Mouse (Mus musculus) G1E-ER4 (cell line): Measurements from ENCODE around the gene Zfp273. TPM values are rescaled to one million over a fixed set of nuclear protein-coding genes. Genes with fewer than 3 reads are reported as not detected.

ENCODE experiments used
- GATA1 ChIP-seq: IDR thresholded peaks from one replicate; pipeline ENCODE4 v1.8.0; 2012; ENCODE audit warnings: low read length, inconsistent platforms
- polyA plus RNA-seq: library from polyadenylated mRNA; stranded (reverse); fragments of >175 nt; gene quantifications from 2 replicates; pipeline ENCODE4 v1.2.3, GENCODE M21; 2012

Gene Zfp273
- polyA plus RNA-seq, result 0.03 and 0.11 TPM in 2 replicates

DNA sequence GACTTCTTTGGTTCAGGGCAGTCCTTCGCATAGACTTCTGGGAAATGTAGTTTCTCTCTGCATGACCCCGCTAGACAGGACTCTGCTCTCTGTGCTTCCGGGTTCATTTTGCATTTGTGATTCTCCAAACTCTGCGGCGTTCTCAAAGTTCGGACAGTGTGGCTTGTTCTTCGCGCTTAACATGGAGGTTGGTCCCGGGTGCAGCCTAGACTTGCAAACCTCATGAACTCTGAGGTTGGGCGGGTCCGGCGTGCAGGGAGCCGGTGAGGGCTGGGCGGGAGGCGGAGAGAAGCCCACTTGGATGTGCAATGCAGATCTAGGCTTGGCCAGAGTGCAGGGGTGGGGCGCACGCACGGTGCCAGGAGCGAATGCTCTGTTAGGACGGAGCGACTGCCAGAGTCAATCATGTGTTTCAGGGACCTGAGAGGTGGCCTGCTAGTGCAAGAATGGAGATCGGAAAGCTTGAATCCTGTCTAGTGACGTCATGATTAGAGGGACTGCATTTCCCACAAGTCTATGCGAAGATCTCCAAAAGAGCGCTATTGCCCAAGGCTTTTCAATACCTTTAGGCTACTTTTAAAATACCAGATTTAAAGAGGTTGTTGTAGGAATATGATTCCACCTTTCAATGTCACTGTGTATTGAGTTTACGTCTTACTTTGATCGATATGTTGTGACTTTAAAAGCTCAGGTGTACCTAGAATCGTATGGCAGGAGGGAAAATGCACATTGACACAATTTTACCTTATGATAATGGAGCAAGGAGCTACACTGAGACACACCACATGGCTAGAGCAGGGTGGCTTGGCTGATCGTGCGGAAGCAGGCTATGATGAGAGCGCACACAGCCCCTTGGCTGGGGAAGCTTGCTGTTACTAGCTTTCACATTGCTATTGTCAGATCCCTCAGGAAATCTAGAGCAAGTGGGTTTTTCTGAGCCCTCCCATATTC is at the start of gene Zfp273:
Gene Zfp273, plus strand, starts transcription at position 31 of the 951 bp plus-strand sequence.
- TF ChIP-seq GATA1, result no peak

- TF ChIP-seq GATA1, result no peak
Measured at GRCm38 (mm10) chr13:67779265-67780221, 34.0 kb upstream of the Zfp273 start, which contains the start of gene Zfp493. Gene Zfp493 (plus strand): TSS chr13:67779693.

DNA sequence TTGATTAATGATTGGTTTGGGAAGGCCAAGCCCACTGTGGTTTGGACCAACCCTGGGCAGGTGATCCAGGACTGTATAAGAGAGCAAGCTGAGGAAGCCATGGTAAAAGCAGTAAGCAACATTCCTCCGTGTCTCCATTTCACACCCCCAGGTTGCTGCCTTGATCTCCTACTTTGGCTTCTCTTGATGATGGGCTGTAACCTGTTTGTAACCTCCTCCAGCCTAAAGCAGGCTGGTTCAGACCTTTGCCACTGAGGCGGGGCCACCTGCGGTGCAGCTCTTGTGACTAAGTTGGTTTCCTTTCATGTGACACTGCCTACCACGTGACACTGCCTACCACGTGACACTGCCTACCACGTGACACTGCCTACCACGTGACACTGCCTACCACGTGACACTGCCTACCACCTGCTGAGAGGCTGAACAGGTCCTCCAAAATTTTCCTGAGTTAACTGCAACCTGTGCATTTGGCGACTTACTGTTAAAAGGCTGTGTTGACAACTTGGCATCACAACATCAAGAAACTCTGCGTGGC is 21.6 kb upstream of the Zfp273 start:
- no peak for TF ChIP-seq GATA1

- no peak for TF ChIP-seq GATA1
Measured at GRCm38 (mm10) chr13:67798618-67799017, 14.9 kb upstream of the Zfp273 start.

- TF ChIP-seq GATA1, result no peak
Measured at GRCm38 (mm10) chr13:67811651-67812210, 1.8 kb upstream of the Zfp273 start.

DNA sequence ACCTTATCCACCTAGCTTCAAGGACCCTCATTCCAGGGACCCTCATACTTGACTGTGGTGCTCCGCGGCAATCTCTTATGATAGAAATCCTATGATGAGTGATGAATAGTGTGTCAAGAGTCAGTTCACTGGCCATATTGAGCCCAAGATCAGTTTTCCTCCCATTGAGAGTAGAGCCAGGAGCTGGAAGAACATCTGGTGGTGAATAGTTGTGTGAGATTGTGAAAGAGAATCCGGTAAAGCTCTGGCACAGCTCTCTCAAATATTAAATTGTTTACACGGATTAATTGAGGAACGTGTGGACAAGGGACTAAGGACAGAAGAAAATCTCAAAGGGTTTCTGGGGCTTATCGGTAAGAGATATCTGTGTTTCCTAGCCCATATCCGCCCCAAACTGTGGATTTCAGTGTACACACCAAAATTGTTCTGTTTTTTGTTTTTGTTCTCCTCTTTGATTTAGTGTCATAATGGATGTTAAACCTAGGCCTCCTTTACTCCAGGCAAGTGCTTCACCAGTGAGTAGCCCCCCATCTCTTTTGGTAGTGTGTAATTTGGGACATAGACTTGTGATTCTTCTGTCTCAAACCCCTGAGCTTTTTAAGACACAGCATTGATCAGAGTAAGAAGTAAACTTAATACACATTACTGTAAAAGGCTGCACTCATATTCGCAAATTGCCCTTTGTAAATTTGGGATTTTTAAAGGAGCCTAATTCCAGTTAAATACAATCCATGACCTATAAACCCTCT is 405 bp upstream of the Zfp273 start:
- TF ChIP-seq GATA1, result no peak

DNA sequence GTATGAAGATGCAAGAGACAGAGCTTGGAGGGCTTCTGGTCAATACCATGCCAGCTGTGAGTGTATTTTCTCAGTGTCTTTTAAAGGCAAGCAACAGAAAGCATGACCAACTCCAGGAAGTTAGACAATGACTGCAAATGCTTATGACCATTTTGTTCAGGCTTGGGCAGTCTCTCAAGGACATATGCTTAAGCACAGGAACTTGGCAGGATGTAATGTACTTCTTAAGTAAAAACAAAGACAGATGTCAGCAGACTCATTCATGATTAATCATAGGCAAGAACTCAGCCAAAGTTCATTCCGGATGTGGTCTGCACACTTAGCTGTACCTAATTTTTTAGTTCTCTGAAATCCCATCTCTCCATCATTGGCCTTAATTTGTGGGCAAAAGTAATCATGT is 5.1 kb downstream of the Zfp273 start:
- no peak for TF ChIP-seq GATA1

GRCm38 (mm10) chr13:67830911-67831336 is 17.4 kb downstream of the Zfp273 start, which contains the start of gene Gm10037:
Gene Gm10037 (plus strand): TSS chr13:67831106.
- TF ChIP-seq GATA1, result no peak

DNA sequence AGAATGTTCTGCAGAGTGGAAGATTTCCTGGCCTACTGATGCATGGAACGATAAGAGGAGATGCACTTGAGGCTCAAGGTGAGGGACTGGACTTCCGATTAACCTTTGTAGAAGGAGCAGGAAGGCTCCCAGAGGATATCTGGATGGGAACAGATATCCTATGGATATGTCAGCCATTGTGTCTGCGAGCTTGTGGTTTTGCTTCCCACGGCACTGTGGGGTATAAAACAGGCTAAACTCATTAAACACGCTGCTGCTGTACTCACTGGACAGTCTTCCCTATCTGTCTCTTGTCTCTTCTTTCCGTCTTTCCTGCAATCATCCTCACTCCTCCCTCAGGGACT is 30.2 kb downstream of the Zfp273 start:
- TF ChIP-seq GATA1, result no peak

DNA sequence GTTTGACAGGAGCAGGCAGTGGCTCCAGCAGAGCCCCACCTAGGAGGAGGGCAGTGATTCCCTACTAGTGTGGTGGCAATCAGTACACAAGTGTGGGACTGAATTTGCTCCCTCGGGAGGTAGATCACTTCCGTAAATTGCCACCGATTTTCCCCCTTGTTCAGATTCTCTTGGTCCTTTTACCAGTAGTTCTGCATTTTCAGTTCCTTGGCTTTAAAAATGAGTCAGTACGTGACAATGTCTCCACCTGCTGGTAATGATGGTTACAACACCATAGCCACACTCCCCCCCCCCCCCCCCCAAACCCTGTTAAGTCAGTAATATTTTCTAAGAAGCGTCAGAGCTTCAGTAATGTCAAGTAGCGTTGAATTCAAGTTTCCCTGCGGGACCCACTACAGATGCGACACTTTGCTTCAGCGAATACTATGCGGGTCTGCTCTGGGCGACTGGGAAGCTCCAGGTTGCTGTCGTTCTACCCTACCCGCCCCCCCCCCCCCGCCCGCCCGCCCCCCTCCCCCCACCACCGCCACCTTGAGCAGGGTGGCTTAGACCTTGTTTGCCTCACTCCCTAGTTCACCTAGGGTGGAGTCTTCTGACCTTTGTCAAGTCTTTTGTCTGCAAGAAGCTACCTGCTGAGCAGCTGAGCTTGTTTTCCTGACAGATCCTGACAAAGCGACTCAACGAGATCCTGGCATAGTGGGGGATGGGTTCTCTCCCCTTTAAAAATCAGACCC is 30.7 kb downstream of the Zfp273 start:
- TF ChIP-seq GATA1, result no peak

DNA sequence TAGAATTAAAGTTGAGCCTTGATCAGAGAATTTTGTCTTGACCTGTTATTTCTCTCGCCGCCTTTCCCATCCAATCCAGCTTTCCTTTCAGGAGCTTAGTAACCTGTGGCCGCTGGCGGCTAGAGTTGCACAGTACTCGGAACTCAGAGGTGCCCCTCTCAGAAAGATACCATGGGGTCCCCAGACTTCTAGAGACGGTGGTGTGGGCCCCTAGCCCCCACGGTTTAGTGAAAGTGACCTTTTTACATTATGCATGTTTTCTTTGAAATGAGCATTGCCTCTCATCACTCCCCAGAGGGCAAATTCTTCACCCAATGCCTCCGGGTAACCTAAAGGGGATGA is 31.3 kb downstream of the Zfp273 start:
- no peak for TF ChIP-seq GATA1

- TF ChIP-seq GATA1, result no peak
Measured at GRCm38 (mm10) chr13:67850361-67850760, 36.8 kb downstream of the Zfp273 start.

DNA sequence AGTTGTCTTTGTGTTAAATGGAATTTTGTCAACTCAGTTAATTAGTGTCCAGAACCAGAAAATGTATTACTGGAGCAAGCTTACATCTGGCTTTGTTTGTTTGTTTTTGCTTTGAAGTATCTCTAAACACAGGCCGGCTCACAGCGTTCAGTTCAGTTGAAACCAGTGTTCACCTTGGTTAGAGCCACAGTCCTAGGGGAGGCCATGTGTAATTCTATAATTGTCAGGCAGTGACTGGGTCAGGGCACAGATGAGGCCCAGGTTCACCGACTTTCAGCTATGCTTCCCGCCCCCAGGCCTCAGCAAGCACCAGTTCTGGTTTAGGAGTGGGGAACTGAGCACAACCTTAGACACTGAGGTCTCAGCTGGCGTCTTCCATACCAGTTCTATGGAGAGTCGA is 39.6 kb downstream of the Zfp273 start:
- TF ChIP-seq GATA1, result no peak

DNA sequence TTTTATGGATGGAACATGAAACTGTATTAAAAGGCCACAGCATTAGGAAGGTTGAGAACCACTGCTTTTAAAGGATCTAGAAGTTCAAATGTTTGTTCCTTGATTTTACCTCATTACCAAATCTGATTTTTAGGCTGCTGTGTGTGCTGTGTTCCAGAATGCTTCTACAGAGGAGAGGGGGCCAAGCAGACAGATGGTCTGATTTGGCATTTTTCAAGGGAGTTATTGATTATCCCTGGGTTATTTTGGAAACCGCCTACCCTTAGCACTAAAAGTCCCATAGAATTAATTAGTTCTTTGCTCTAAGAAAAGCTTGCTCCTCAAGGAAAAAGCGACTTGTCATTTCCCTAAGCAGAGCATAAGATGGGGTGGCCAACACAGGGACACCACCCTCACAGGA is 40.4 kb downstream of the Zfp273 start:
- TF ChIP-seq GATA1, result no peak

DNA sequence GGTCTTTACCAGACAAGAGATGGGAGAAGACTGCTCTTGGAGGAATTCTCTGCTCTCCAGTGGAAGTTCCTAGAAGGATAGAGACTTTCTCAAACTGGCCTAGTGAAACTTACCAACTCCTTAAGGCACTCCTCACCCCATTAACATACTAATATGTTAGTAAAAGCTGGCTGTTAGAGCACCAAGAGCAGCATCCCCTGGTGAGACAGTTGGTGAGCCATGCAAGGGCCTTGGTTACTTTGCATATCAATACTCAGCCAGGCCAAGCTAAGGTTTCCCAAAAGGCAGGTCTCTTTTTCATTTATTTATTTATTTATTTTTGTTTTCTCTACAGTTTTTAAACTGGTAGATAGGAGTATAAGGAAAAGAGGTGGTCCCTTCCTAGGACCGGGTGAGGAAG is 43.8 kb downstream of the Zfp273 start:
- TF ChIP-seq GATA1, result no peak
